9 mouse cellular contexts compared by ENCODE assay signal in the genomic region with DNA sequence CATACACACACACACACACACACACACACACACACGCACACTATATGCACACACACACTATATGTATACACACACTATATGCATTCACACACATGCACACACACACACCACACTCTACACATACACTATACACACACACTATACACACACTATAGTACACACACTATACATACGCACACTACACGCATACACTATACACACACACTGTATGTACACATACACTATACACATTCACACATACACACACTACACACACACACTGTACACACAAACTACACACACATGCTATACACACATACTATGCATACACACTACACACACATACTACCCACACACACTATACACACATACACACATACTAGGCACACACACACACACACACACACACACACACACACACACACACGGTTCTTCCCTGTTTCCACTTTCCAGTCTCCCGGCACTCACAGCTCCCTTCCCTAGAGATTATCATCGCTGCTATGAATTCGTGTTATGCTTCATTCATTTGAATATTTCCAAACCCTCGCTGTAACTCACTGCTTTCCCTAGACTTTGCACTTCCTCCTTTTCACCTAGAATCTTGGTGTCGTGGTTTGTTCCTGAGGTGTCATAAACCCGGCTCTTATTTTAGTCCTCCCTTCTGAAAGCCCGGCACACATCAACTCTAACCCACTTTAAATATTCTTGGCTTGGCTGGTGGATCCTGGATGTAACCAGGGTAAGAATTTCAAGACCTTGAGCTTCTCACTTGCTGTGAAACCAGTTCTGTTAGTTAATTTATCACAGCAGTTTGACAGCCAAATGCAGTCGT. TPM values are rescaled to one million over a fixed set of nuclear protein-coding genes. Genes with fewer than 3 reads are reported as not detected.
DNase-seq lines count a peak whose midpoint lies in the region; ATAC-seq and TF ChIP-seq lines count a peak whose summit lies in the region.
"Had no signal": no experiment of that assay in that cellular context is flagged by ENCODE, and none has a peak within 500 bp of the region (broad histone marks: within the 10 kb centered on the region; RNA-seq: fewer than 3 reads in every experiment).

No protein-coding gene starts in this region.

- no peaks in the 10 kb centered on the region for H3K27me3 ChIP-seq in heart, postnatal 0 days (ENCODE audit: control insufficient read depth, insufficient read depth, low read length)
- H3K27me3 ChIP-seq in embryonic facial prominence, embryonic 15.5 days, result no peaks in the 10 kb centered on the region
- H3K27me3 ChIP-seq in limb, embryonic 14.5 days (ENCODE audit: control insufficient read depth, insufficient read depth, low read length), result no peaks in the 10 kb centered on the region

- TF ChIP-seq CTCF in heart, postnatal 0 days (IDR thresholded peaks at IDR 0.05; ENCODE audit: low read depth), result no peak

- 36% methylated on average over 12 of the region's 12 CpGs for WGBS in heart, postnatal 0 days
- 32% methylated on average over 12 of the region's 12 CpGs for WGBS in embryonic facial prominence, embryonic 15.5 days
- WGBS in limb, embryonic 14.5 days, result 38% methylated on average over 12 of the region's 12 CpGs

- ATAC-seq in heart, postnatal 0 days (ENCODE audit: insufficient read depth, low read depth), result no peak
- 0 out of 2 replicates have a peak, but pooled peaks have one; percentile 45 for ATAC-seq in embryonic facial prominence, embryonic 15.5 days (ENCODE audit: insufficient number of reproducible peaks, low FRiP score, low TSS enrichment, low read depth)
- no peak; the same call in 1 of the 2 replicates for ATAC-seq in limb, embryonic 14.5 days (ENCODE audit: low FRiP score, low read depth)

- H3K27ac ChIP-seq in heart, postnatal 0 days (ENCODE audit: low read depth), result peak overlapping the region; percentile 49; the same call in 1 of the 2 replicates
- H3K27ac ChIP-seq in embryonic facial prominence, embryonic 15.5 days (replicated peaks), result peak overlapping the region; percentile 56; the same call in 1 of the 2 replicates
- H3K27ac ChIP-seq in limb, embryonic 14.5 days (replicated peaks; ENCODE audit: low read depth, low read length), result no peak overlapping the region

- H3K36me3 ChIP-seq in heart, postnatal 0 days (replicated peaks; ENCODE audit: control insufficient read depth, insufficient read depth, low read length), result no peaks in the 10 kb centered on the region
- H3K36me3 ChIP-seq in embryonic facial prominence, embryonic 15.5 days, result no peaks in the 10 kb centered on the region
- no peaks in the 10 kb centered on the region for H3K36me3 ChIP-seq in limb, embryonic 14.5 days (ENCODE audit: control insufficient read depth, insufficient read depth, low read length)

- H3K4me2 ChIP-seq in heart, postnatal 0 days (ENCODE audit: low read depth, low read length), result peak overlapping the region; percentile 5; the same call in 1 of the 2 replicates
- H3K4me2 ChIP-seq in embryonic facial prominence, embryonic 15.5 days (replicated peaks), result peak overlapping the region; percentile 26
- peak overlapping the region; percentile 30 for H3K4me2 ChIP-seq in limb, embryonic 14.5 days (replicated peaks; ENCODE audit: low read depth, low read length, severe bottlenecking)

- intact Hi-C loops in heart, postnatal 14 days (cut with DNase I), result no loop called here

- no peak overlapping the region for H3K4me3 ChIP-seq in heart, postnatal 0 days (ENCODE audit: low read depth, low read length)
- H3K4me3 ChIP-seq in embryonic facial prominence, embryonic 15.5 days (replicated peaks), result no peak overlapping the region
- H3K4me3 ChIP-seq in limb, embryonic 14.5 days (replicated peaks; ENCODE audit: low read length), result no peak overlapping the region

- no peaks in the 10 kb centered on the region for H3K9me3 ChIP-seq in heart, postnatal 0 days (replicated peaks; ENCODE audit: control insufficient read depth, low read length)
- no peaks in the 10 kb centered on the region for H3K9me3 ChIP-seq in embryonic facial prominence, embryonic 15.5 days (replicated peaks)
- H3K9me3 ChIP-seq in limb, embryonic 14.5 days (ENCODE audit: control insufficient read depth, low read length), result no peaks in the 10 kb centered on the region

- TF ChIP-seq POLR2A in limb, embryonic 14.5 days (IDR thresholded peaks at IDR 0.05; ENCODE audit: borderline replicate concordance, extremely low read depth, insufficient read depth, insufficient read length), result no peak

- H3K9ac ChIP-seq in heart, postnatal 0 days (replicated peaks; ENCODE audit: low read depth, low read length), result no peak overlapping the region
- no peak overlapping the region for H3K9ac ChIP-seq in embryonic facial prominence, embryonic 15.5 days
- H3K9ac ChIP-seq in limb, embryonic 14.5 days (ENCODE audit: low read depth, low read length, severe bottlenecking), result no peak overlapping the region

- DNase-seq in heart, postnatal 0 days (ENCODE audit: low spot score), result no peak
- DNase-seq in heart, postnatal 14 days, result no peak
- DNase-seq in brain, adult 2 months (ENCODE audit: low read depth, low spot score), result peak; percentile 53
- no peak for DNase-seq in limb, embryonic 14.5 days (ENCODE audit: low spot score)
- no peak for DNase-seq in spleen, adult 12 weeks (ENCODE audit: low spot score)
- DNase-seq in layer of hippocampus, adult 9-11 months, result no peak
- DNase-seq: cerebellum, adult 11-12 months; gastrocnemius, postnatal 36 days had no signal

- TF ChIP-seq EP300 in heart, postnatal 0 days (IDR thresholded peaks at IDR 0.05; ENCODE audit: low read depth), result no peak

- peaks cover 15% of the 10 kb centered on the region; the same call in 1 of the 2 replicates for H3K4me1 ChIP-seq in heart, postnatal 0 days (ENCODE audit: control insufficient read depth, insufficient read depth)
- peaks cover 36% of the 10 kb centered on the region for H3K4me1 ChIP-seq in embryonic facial prominence, embryonic 15.5 days
- peaks cover 35% of the 10 kb centered on the region for H3K4me1 ChIP-seq in limb, embryonic 14.5 days (ENCODE audit: control insufficient read depth, insufficient read depth, low read length)

RNA-seq across cellular contexts. Expression of a gene that starts 15.4 kb away (rescaled TPM):
- 34.7 and 58.7 TPM in 2 replicates for total RNA-seq in heart, postnatal 0 days (2014; rRNA removed; ENCODE audit: low replicate concordance)
- 22.7 and 22.9 TPM in 2 replicates for polyA plus RNA-seq in heart, postnatal 0 days (2015; fragmentation: Nextera tagmentation; extraction: Ambion mirVana)
- 10 to 100 TPM; 44.8 to 47.9 TPM for total RNA-seq in heart, postnatal 14 days (2021)
- 40.8 and 45.2 TPM in 2 replicates for polyA plus RNA-seq in embryonic facial prominence, embryonic 15.5 days (2015; fragmentation: Nextera tagmentation; extraction: Ambion mirVana)
- polyA plus RNA-seq in limb, embryonic 14.5 days (2012; rRNA removed), result 46.4 and 48.0 TPM in 2 replicates
- 41.5 and 51.1 TPM in 2 replicates for polyA plus RNA-seq in limb, embryonic 14.5 days (2014; fragmentation: Nextera tagmentation; extraction: Ambion mirVana)
